Mouse (Mus musculus): ENCODE data around the gene 1700024B05Rik.
"Not testable (repeated sequence)": the region's sequence is repeated elsewhere in the genome, so short reads cannot be mapped to it uniquely, and the experiment has no call there.

GRCm38 (mm10) chr14:41968596-41968995 is 24.8 kb downstream of the 1700024B05Rik start:
- not testable (repeated sequence) for TF ChIP-seq GATA1 (IDR thresholded peaks at IDR 0.05; ENCODE audit: low read depth, low read length); MAZ (IDR thresholded peaks at IDR 0.05; ENCODE audit: low read depth, low read length); NRF1 (IDR thresholded peaks at IDR 0.05; ENCODE audit: insufficient read depth, low read depth, low read length, poor library complexity, severe bottlenecking); CHD1 (IDR thresholded peaks at IDR 0.05; ENCODE audit: low read depth, low read length); ZMIZ1 (IDR thresholded peaks at IDR 0.05; ENCODE audit: low read depth, low read length); SMC3 (IDR thresholded peaks at IDR 0.05; ENCODE audit: low read depth, low read length)

Data from MEL (cell line).